Mouse (Mus musculus): ENCODE results near the gene Amdhd1. TPM values are rescaled to one million over a fixed set of nuclear protein-coding genes. Genes with fewer than 3 reads are reported as not detected.

The Amdhd1 gene
- polyA plus RNA-seq, 1 experiment from 2014 or later: 0.11 TPM

DNA sequence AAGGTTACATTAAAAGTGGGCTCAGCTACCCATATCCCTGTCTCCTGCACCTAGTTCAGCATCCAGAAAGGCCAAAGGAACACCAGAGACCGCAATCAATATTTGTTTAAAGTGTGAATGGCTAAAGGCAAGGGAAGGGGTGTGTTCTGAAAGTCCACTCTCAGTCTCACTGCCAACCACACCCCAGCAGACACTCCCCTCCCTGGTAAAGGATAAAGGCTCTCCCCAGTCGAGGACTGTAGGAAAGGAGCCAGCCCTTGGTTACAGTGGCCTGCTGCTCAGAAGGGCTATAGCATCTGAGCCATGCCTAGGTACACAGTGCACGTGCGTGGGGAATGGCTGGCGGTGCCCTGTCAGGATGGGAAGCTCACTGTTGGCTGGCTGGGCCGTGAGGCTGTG, 51.0 kb downstream of the Amdhd1 start:
- Histone ChIP-seq H3K27ac (replicated peaks) (no peak overlapping the region), H3K36me3 (replicated peaks) (peaks cover 13% of the 10 kb centered on the region), H3K9me3 (no peaks in the 10 kb centered on the region), H3K27me3 (replicated peaks; ENCODE audit: low read depth, poor library complexity, severe bottlenecking) (no peaks in the 10 kb centered on the region), H3K4me3 (no peak overlapping the region), H3K4me1 (peaks cover 18% of the 10 kb centered on the region)
- WGBS: 77% methylated on average over 6 of the region's 6 CpGs
- no peak for DNase-seq (ENCODE audit: low spot score)

DNA sequence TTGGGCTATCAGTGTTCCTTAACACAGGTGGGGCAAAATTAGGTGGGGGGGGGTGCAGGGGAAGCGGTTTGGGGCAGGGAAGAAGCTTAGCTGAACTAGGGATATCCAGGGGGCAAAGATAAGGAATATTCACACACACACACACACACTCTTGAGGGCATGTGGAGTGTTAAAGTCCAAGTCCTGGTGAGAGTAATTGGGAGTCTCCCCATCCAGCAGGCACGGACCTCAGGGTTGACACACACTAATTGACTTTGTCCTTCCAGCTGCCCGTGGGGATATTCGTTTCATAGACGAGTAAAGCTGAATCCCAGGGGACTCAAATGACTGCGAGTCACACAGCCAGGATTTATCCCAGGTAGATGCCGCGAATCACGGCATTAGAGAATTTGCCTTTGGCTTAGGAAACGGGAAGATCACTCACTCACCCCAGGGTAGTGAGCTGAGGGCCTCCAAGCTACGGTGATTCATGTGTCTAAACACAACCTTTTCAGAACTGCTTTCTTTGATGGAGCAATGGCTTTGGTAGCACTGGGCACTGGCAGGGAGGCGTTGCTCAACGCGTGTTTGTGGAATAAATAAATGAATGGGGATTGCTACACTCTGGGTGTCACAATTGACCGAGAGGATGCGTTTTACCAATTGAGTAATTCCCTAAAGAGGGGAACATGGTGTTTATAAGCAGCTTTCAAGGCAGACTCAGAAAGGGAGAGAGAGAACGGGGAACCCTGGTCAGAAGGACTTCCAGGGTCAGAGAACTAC, 51.6 kb downstream of the Amdhd1 start, which contains the start of gene Hal:
TSS of gene Hal (plus strand) at position 703 of the 762 bp plus-strand sequence.
- no peak for DNase-seq (ENCODE audit: low spot score)
- Histone ChIP-seq H3K27me3 (replicated peaks; ENCODE audit: low read depth, poor library complexity, severe bottlenecking) (no peaks in the 10 kb centered on the region), H3K4me1 (peaks cover 18% of the 10 kb centered on the region), H3K9me3 (no peaks in the 10 kb centered on the region), H3K27ac (replicated peaks) (no peak within 1 kb of the TSS), H3K36me3 (replicated peaks) (peaks cover 19% of the 10 kb centered on the region), H3K4me3 (no peak within 1 kb of the TSS)
- WGBS: 74% methylated on average over 17 of the region's 17 CpGs

DNA sequence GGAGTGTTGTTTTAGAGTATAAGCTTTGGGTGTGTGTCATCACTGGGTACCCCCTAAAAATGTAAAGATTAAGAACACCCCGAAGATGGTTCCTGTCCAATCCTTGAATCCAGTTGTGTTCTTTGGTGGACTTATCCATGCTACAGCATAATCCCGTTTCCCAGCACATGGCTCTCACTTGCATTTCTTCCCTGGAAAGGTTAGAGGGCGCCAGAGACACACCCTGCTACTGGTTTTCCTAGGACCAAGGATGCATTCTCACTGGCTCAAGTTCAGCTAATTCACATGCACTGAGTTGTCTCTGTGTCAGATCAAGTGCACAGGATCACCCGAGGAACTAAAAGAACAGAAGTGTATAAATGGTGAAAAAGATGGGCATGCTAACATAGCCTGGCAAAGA, 53.2 kb downstream of the Amdhd1 start:
- H3K4me1 ChIP-seq: peaks cover 18% of the 10 kb centered on the region
- no peaks in the 10 kb centered on the region for H3K9me3 ChIP-seq
- no peak overlapping the region for H3K27ac ChIP-seq (replicated peaks)
- WGBS: 25% methylated on average over 4 of the region's 4 CpGs
- H3K36me3 ChIP-seq (replicated peaks): peaks cover 35% of the 10 kb centered on the region
- no peak overlapping the region for H3K4me3 ChIP-seq
- DNase-seq (ENCODE audit: low spot score): peak; percentile 44
- H3K27me3 ChIP-seq (replicated peaks; ENCODE audit: low read depth, poor library complexity, severe bottlenecking): no peaks in the 10 kb centered on the region

DNA sequence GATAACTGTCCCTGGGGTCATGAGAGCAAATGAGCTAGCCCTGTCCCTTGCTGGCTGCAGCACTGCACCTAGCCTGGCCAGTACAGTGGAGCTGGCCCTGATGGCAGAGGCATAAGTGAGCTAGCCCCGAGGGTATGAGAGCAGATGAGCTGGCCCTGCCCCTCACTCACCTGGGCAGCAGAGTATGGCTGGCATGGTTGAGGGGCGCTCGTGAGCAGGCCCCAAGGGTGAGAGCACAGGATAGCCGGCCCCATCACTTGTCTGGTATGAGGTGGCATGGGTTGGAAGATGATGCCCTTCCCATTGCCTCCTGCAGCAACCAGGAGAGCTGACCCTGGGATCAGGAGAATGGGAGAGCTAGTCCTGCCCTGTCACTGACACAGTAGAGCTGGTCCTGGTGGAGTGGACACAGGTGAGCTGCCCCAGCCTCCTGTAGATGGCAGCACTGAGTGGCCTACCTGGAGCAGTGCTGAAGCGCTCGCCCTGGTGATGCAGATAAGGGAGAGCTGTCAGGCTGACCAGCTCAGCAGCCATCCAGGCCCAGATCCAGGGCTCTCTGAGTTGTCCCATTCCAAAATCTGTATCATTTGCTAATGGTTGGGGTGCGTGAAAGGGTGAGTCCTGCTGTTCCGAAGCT, 54.7 kb downstream of the Amdhd1 start:
- H3K27ac ChIP-seq (replicated peaks): no peak overlapping the region
- peak; percentile 51 for DNase-seq (ENCODE audit: low spot score)
- H3K9me3 ChIP-seq: no peaks in the 10 kb centered on the region
- WGBS: 77% methylated on average over 8 of the region's 8 CpGs
- peaks cover 50% of the 10 kb centered on the region for H3K36me3 ChIP-seq (replicated peaks)
- no peak overlapping the region for H3K4me3 ChIP-seq
- H3K27me3 ChIP-seq (replicated peaks; ENCODE audit: low read depth, poor library complexity, severe bottlenecking): no peaks in the 10 kb centered on the region
- peaks cover 13% of the 10 kb centered on the region for H3K4me1 ChIP-seq

DNA sequence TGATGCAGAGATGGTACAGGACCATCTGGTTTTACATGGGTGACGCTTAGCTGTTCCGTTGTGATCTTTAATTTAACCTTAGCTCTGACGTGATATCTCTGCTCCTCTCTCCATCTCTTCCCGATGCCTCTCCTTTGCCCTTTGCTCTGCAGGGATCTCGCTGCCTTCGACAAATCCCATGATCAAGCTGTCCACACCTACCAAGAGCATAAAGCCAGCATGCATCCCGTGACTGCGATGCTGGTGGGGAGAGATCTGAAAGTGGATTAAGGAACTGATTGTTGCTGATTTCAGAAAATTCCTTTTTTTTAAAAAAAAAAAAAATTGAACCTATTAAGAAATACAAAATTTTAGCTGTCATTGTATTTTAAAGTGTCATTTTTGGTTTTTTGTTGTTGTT, 55.3 kb downstream of the Amdhd1 start:
- no peak overlapping the region for H3K4me3 ChIP-seq
- H3K4me1 ChIP-seq: peaks cover 7% of the 10 kb centered on the region
- H3K36me3 ChIP-seq (replicated peaks): peaks cover 56% of the 10 kb centered on the region
- H3K9me3 ChIP-seq: no peaks in the 10 kb centered on the region
- H3K27me3 ChIP-seq (replicated peaks; ENCODE audit: low read depth, poor library complexity, severe bottlenecking): no peaks in the 10 kb centered on the region
- 91% methylated on average over 8 of the region's 8 CpGs for WGBS
- DNase-seq (ENCODE audit: low spot score): no peak
- H3K27ac ChIP-seq (replicated peaks): no peak overlapping the region

Other genes starting within 250 kb of the Amdhd1 start
- gene Elk3, start 228.9 kb downstream of the Amdhd1 start, polyA plus RNA-seq (2016; fragmentation: Nextera tagmentation; extraction: Ambion mirVana): 25.3 and 30.6 TPM in 2 replicates
- 152 and 155 TPM in 2 replicates for gene Lta4h, start 86.6 kb downstream of the Amdhd1 start, polyA plus RNA-seq (2016; fragmentation: Nextera tagmentation; extraction: Ambion mirVana)
- 0.11 and 0.34 TPM in 2 replicates for gene Hal, start 51.3 kb downstream of the Amdhd1 start, polyA plus RNA-seq (2016; fragmentation: Nextera tagmentation; extraction: Ambion mirVana)
- gene Ccdc38, start 599 bp upstream of the Amdhd1 start, polyA plus RNA-seq (2016; fragmentation: Nextera tagmentation; extraction: Ambion mirVana): 0.34 and 0.44 TPM in 2 replicates
- gene Snrpf, start 49.7 kb upstream of the Amdhd1 start, polyA plus RNA-seq (2016; fragmentation: Nextera tagmentation; extraction: Ambion mirVana): 189 TPM in 2 replicates
- gene Ntn4, start 100.6 kb upstream of the Amdhd1 start, polyA plus RNA-seq (2016; fragmentation: Nextera tagmentation; extraction: Ambion mirVana): 0.41 and 0.87 TPM in 2 replicates